Comparison of ENCODE assay signal across 18 mouse cellular contexts in genomic region chr10:4824366-4824765, GRCm38 (mm10).
"Had no signal": no experiment of that assay in that cellular context is flagged by ENCODE, and none has a peak within 500 bp of the region (broad histone marks: within the 10 kb centered on the region; RNA-seq: fewer than 3 reads in every experiment).

No protein-coding gene starts in this region.

- H3K9me3 ChIP-seq: midbrain, embryonic 10.5 days; midbrain, embryonic 12.5 days; midbrain, embryonic 15.5 days; neural tube, embryonic 13.5 days; neural tube, embryonic 15.5 days had no signal

- H3K4me3 ChIP-seq: midbrain, embryonic 10.5 days; midbrain, embryonic 12.5 days; midbrain, embryonic 15.5 days; myocyte; neural tube, embryonic 13.5 days; neural tube, embryonic 15.5 days had no signal

- ATAC-seq: midbrain, embryonic 15.5 days had no signal

- H3K9ac ChIP-seq: lung, embryonic 14.5 days; midbrain, embryonic 12.5 days; midbrain, embryonic 15.5 days; neural tube, embryonic 13.5 days; neural tube, embryonic 15.5 days had no signal

- H3K4me1 ChIP-seq: midbrain, embryonic 10.5 days; midbrain, embryonic 12.5 days; midbrain, embryonic 15.5 days; neural tube, embryonic 13.5 days; neural tube, embryonic 15.5 days had no signal

- H3K36me3 ChIP-seq: midbrain, embryonic 10.5 days; midbrain, embryonic 12.5 days; midbrain, embryonic 15.5 days; neural tube, embryonic 13.5 days; neural tube, embryonic 15.5 days had no signal

- DNase-seq: lung, adult 18-20 months; lung, embryonic 14.5 days; lung, postnatal 10 days; lung, postnatal 4 days; retina, postnatal 1 day; right cerebral cortex, adult 18-20 months; right cerebral cortex, postnatal 25 days; right cerebral cortex, postnatal 4 days; spleen, adult 18-20 months; thymus, adult 18-20 months; thymus, postnatal 14 days; thymus, postnatal 36 days had no signal

- H3K27ac ChIP-seq: midbrain, embryonic 10.5 days; midbrain, embryonic 12.5 days; midbrain, embryonic 15.5 days; neural tube, embryonic 13.5 days; neural tube, embryonic 15.5 days had no signal

- H3K27me3 ChIP-seq: midbrain, embryonic 12.5 days; midbrain, embryonic 15.5 days; neural tube, embryonic 13.5 days; neural tube, embryonic 15.5 days had no signal

- H3K4me2 ChIP-seq: lung, embryonic 14.5 days; midbrain, embryonic 12.5 days; midbrain, embryonic 15.5 days; neural tube, embryonic 13.5 days; neural tube, embryonic 15.5 days had no signal
